Mouse (Mus musculus): ENCODE results near the gene Ephb2.

Ephb2 gene

DNA sequence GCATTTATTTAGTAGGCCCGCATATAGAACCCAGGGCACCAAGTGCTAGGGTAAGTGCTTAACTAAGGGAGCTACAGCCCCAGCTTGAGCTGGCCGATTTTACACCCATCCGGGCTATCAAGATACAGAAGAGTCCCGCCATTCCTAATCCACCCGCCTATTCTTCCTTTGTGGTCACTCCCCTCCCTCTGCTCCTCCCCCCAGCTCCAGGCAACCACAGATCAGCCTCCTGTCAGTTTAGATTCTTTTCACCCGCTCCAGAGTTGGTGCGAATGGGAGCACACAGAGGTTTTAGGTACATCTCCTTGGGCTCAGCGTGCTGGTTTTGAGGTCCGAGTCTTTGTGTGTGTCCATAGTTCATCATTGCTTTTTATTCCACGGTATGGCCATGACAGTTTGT is 196.9 kb downstream of the Ephb2 start:
- no peak for DNase-seq

DNA sequence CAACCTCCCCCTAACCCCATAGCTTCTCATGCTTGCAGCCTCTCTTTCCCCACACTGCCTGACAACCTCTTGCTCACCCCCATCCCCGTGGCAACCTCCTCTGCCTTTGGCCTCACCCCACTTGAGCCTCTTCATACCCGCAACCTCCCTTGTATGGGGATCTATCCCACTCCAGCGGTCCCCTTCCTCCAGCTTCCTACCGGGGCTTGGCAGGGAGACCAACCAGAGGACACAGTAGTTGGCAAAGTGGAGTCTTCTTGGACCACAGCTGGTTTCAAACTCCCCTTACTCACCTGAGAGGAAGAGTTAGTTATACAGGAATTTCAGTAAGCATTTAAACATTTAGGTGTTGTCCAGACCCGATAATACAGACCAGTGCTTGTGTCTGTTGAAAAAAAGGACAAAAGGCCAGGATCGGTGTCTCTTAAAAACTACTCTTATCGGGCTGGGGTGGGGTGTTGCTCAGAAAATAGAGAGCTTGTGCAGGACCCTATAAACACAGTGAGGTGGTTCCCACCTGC is 197.5 kb downstream of the Ephb2 start:
- no peak for DNase-seq

DNA sequence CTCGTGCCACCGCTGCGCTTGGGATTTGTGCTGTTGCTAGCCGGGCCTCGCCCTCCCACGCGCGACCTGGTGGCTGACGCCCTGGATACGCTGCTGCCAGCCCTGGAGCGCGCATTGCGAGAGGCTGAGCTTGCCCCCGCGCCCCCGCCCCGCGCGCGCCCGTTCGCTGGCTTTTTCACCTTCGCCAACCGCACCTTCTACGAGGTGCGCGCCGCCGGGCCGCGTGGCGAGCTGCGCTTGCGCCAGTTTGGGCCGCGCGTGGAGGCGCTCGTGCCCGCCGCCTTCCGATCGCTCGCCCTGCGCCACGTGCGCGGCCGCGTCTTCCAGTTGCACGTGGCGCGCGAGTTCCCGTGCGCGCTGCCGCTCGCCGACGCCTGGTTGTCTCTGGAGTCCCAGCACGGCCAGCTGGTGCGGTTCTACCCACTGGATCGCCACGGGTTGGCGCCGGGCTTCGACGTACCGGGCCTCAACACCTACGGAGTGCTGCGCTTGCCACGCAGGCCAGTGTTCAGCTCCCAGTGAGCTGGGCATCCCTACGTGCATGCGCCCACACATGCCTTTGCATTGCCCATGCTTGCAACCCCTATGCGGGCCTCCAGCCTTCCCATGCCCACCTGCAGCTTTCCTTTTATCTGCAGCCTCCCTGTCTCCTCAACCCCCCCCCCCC is 198.1 kb downstream of the Ephb2 start:
- no peak for DNase-seq

DNA sequence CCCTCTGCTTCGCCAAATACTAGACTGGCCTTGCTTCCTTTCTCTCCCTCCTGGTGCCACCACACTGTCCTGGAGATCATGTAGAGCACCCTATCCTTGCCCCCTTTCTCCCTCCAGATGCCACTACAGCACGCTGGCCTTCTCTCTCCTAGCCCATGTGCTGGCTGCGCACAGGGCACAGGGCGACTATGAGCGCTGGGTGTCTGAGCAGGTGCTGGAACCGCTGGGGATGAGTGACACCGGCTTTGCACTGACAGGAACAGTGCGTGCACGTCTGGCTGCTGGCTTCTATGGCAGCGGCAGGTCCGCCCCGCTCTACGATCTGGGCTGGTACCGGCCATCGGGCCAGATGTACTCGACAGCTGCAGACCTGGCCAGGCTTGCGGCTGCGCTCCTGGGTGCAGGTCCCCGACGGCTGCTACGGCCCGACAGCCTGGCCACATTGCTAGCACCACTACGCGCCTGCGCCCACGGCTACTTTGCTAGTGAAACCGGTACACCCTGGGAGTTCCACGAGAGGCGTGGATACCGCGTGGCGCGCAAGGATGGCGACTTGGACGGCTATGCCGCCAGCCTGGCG is 198.7 kb downstream of the Ephb2 start:
- no peak for DNase-seq

DNA sequence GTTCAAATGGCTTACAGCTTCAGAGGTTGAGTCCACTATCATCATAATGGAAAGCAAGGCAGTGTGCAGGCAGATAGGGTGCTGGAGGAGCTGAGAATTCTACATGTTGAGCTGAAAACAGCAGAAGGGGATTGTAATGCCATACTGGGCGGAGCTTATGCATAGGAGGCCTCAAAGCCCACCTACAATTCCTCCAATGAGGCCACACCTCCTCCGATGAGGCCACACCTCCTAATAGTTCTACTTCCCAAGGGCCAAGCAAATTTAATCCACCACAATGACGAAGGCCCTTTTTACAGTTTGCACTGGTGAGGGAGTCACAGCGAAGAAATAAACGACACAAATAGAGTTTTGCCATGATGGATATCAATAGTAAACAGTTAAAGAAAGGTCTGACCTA is 199.3 kb downstream of the Ephb2 start:
- DNase-seq = no peak

DNA sequence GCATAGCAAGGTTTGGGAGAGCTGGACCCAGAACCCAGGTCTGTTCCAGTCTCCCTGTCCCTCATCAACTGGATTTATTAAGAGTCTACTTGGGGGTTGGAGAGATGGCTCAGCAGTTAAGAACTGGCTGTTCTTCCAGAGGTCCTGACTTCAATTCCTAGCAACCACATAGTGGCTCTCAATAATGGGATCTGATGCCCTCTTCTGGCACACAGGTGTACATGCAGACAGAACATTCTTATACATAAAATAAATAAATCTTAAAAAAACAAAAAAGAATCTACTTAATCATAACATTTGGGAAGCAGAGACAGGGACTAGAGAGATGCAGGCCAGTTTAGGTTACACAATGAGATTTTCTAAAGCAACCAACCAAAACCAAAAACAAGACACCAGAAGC is 199.8 kb downstream of the Ephb2 start:
- DNase-seq = no peak

DNA sequence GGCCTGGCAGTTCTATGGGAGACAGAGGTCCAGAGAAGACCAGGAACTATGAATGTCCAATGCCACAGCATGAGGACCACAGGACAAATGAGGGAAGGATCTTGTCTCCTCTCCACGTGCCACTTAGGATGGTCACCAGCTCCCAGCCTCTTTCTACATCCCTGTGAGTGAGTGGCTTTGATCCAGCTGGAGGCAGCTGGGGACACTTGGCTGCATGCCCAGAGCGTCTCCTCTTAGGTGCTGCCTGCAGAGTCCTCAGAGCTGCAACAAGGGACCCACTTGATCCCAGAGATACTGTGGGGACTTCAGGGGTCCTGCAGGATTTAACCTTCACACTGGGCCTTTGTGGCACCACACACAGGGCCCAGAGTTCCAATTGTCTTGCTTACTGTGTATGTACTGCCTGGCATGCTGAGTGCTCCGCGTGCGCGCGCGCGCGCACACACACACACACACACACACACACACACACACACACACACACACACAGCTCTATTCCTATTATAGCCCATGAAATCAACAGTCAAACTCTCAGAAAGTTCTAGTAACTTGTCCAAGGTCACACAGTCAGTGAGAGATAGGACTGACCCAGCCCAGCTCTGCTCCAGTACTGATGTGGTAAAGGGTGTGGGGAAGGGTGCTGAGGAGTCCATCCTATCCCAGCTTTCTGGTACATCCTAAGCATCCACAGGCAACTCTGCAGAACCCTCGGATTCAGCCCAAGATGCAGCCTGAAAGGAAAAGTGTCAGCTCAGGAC is 204.4 kb downstream of the Ephb2 start:
- DNase-seq = peak; percentile 40

DNA sequence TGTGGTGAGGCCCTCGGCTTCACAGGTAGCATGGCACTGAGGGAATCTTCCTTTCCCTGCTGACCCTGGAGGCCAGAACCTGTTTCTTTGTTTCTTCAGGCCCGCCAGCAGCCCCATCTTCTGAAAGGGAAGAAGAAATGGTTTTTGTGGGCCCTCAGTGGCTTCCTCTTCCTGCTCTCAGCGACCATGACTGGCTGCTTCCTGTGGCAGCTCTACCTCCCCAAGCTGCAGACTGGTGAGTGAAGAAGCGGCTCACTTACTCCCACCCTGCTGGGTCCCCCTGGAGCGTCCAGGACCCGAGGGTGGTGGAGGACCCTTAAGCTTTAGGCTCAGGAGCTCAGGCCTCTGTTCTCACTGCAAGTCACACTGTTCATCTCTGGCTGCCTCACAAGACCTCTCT is 209.2 kb downstream of the Ephb2 start:
- no peak for DNase-seq

DNA sequence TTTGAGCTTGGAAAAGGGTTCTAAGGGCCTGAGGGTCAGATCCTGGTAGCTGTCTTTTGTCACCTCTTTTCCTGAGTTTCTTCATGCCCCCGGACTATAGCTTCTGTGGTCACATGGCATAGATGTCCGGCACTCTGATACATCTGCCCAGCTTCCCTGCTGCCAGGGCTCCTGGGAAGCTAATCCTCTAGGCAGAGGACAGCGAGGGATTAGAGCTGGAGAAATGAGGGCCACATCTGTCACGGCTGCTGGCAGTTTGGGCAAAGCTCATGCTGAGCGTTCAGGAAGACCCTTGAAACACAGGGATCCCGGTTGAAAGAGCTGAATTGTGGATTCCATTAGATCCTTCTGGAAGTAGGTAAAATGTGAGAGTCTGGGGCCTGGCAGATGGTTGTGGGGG is 213.4 kb downstream of the Ephb2 start, which contains the start of gene Lactbl1:
Lactbl1 (plus strand) TSS at position 234 of the 400 bp plus-strand sequence.
- no peak for DNase-seq

DNA sequence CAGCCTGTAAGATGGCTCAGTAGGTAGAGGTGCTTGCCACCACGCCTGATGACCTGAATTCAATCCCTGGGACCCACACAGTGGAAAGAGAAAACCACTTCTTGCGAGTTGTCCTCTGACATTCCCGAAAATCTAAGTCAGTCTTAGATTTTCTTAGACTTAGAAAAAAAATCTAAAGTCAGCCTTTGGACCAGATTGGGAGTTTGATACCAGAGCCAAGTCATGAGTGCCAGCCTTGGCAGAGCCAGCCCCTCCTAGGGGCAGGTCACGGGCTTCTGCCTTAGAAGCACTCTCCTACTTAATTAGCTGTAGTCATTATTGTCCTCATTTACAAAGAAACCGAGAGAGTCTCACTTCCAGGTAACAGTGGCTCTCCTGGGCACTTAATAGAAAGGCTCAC is 213.8 kb downstream of the Ephb2 start:
- no peak for DNase-seq

DNA sequence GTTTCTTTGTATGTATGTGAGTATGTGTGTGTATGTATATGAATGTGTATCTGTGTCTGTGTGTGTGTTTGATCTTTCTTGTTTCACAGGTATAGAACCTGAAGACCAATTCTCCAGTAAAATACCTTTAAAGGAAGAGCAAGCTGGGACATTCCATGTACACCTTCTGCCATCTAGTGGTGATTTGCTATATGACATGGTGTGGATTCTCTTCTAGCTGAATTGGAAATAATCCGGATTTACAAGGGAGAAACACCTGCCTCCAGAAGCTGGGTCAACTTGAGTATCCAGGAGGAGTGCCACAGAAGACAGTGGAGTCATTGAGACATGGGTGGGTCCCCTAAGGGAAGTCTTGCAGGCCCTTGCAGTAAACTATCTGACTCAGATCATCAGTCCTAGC is 214.5 kb downstream of the Ephb2 start:
- DNase-seq = peak; percentile 64

DNA sequence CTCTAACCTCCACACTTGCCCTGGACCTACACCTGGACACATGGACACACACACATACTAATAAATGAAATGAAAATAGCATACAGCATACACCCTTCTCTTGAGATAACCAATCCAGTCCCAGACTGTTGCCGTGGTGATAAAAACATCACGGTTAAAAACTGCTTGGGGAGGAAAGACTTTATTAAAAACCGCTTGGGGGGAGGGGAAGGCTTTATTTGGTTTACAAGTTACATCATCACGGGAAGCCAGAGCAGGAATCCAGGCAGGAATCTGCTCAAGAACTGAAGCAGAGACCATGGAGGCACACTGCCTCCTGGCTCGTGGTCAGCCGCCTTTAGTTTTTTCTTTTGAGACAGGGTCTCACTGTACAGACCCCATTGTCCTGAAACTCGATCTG is 222.1 kb downstream of the Ephb2 start:
- DNase-seq = no peak

DNA sequence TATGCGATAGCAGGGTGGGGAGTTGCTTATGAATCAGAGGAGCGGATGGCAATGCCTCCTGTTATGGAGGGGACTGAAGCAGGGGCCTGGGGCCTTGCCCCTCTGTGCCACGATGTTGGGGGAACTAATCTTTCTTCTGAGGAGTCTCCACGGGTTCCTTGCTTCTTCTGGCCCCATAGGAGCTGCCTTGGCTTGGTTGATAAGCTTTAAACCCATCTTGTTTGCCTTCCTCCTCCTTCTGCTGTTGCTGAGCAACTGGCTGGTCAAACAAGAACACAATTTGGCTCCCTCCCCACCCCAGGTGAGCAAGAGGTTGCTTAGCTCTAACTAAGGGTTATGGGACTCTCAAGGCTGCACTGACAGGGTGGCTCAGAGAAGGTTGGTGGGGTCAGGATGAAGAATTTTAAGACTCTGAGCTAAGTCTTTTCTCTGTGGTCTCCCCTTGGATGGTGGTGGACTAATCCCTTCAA is 225.4 kb downstream of the Ephb2 start, which contains the start of gene Tex46:
Tex46 (plus strand) TSS at position 51 of the 470 bp plus-strand sequence.
- no peak for DNase-seq

DNA sequence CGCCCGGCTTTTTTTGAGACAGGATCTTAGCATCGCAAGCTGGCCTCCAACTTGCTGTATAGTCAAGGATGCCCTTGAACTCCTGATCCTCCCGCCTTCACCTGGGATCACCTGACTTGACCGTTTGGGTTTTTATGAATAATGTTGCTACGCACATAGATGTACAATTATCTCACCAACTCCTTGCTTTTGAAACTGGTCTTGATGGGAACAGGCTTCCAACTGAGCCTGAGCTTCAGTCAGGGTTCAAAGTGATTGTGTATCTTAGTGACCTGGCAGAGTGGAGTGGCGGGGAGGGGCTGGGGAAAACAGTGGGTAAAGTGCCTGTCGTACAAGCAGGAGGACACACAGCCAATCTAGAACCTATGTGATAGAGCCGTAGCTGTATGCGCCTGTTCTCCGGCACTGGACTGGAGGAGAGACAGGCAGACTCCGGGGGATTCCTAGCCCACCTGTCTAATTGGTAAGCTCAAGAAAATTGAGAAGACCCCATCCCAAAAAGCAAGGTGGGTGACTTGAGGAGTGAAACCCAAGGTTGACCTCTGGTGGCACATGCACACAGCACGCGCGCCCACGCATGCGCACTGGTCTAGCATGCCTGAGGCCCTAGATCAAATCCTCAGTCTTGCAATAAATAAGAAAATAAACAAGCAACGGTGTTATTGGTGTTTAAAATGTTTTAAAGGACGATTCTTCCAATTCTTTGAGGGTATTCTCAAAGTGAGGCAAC is 229.9 kb downstream of the Ephb2 start:
- no peak for DNase-seq

DNA sequence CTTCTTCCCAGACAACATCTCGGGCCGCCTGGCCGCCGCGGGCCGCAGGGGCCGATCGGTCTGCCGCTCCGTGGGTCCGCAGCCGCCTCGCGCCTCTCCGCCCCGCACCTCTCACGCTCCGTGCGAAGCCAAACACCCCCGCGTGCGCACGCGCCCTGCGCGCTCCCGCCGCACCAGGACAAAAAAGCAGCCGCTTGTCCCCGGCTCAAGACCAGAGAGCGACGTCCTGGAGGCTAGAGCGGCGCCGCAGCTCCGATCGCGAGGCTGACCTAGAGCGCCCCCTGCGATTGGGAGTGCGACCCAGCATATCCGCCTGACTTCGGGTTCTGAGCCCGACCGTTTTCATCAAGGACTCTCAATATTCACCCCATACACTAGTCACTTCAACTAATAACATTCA is 233.2 kb downstream of the Ephb2 start, which contains the start of gene Kdm1a:
Kdm1a (minus strand) TSS at position 156 of the 400 bp plus-strand sequence.
- DNase-seq = peak; percentile 98

DNA sequence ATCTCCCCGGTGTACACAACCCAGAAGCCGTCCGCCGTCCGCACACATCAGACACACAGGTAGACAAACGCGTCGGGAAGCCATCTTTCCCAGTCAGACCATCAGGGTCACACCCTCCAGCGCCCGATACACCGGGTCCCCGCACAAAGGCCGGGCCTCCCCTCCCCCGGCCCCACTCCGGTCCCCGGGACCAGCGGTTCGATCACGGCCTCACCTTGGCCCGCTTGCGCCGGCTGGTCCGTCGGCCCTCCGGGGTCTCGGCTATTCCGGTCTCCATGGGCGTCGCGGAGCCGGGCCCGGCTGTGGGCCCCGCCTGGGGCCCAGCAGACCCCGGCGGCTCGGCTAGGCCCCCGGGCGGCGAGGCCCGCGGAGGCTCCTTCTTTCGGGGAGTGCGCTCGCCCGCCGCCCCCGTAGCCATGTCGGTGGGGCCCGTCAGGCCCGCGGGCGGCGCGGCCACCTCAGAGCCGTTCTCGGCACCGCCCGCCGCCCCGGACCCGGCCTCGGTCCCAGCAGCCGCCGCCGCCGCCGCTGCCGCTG is 233.7 kb downstream of the Ephb2 start:
- peak; percentile 28 for DNase-seq

DNA sequence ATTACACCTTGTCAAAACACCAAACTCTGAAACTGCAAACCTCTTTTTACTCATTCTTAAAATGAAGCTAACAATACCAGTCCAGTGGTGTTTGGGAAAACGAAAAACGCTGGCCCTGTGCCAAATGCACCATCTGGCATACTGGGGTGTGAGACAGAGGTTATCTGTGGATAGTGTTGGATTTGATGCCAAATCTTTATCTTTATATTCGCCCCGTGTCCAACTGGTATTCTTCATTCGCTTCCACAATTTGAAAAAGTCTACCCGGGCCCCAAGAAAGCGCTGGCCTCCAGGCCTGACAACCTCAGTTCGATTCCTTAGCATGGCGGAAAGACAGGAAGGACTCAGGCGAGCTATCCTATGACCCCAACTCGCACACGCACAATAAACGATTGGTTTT is 234.3 kb downstream of the Ephb2 start:
- DNase-seq = peak; percentile 58

DNA sequence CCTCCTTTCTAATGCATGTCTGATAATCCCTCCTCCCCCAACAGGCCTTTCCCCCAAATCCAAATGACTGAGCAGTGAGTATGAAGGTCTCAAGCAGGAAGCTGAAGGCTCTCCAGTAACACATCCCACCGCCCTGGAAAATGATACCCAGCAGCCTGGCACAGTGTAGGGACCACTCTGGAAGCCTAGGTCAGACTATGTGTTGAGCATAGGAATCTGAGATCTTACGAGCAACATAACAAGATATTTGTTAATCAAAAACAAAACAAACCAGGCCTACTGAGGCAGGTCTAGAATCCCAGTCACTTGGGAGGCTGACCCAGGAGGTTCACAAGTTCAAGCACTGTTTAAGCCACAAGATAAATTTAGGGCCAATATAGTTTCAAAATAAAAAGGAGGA is 235.3 kb downstream of the Ephb2 start:
- no peak for DNase-seq

DNA sequence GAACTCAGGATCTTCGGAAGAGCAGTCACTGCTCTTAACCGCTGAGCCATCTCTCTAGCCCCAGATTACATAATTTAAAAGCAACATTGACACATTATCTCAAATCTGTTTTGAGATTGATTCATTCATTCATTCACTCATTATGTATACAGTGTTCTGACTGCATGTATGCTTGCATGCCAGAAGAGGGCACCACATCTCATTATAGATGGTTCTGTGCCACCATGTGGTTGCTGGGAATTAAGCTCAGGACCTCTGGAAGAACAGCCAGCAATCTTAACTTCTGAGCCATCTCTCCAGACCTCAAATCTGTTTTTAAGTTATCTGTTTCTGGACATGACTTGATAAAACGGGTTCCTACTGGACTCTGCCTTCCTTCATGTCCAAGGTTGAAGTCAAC is 235.9 kb downstream of the Ephb2 start:
- no peak for DNase-seq

DNA sequence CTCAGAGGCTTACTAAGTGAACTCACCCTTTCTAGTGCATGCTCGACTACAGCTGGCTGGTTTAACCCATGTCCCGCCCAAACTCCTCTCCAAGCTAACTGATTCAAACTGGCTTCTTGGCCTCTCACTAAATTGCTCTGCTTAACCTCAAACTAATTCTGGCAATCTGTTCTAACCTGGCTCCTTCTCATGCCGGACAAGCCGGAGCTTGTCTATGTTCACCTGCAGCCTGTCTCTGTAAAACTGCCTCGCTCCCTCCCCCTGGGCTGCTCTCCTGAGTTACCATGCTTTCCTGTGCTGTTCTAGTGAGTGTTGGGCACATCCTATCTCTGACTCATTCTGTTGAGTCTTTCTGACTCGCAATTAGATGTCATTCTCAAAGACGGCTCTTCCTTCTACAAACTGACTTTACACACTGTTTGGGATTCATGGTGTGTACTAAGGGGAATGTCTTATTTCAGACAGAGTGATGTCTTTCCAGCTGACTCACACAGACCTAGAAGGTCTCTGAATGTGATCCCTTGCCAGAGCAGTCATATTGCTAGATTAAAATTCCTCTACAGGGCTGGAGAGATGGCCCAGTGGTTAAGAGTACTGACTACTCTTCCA is 237.4 kb downstream of the Ephb2 start:
- DNase-seq = no peak
